Mouse (Mus musculus): ENCODE results near the gene Btg2. TPM values are rescaled to one million over a fixed set of nuclear protein-coding genes. Genes with fewer than 3 reads are reported as not detected.

Gene Btg2
- 248 TPM for total RNA-seq (2023)

DNA sequence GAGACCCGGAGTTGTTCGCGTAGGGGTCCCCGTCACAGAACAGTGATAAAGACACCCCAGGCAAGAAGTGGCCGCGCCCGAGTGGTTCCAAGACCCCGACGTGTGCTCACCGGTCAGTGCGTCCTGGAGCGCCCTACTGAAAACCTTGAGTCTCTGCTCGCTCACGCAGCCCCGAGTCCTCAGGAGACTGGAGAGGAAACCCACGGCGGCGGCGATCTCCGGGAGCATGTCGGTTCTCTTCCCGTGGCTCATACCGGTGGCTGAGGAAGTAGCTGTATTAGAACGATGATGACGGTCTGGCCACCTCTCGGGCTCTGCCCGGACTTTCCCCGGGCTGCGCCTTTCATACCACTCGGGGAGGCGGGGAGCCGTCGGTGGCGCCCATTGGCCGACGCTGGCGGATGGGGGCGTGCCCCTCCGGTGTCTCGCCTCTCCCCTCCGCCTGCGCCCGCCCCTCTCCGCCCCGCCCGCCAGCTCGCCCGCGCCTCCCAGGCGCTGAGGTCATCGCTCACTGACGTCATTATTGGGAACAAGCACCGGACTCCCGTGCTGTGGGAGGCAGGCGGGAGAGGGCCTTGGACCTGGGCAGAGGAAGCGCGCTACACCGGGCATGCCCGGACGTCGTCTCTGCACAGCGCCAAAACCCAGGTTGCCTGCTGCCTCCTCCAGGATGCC lies at the start of gene Btg2:
Btg2 (minus strand) TSS at position 319 of the 675 bp plus-strand sequence.

DNA sequence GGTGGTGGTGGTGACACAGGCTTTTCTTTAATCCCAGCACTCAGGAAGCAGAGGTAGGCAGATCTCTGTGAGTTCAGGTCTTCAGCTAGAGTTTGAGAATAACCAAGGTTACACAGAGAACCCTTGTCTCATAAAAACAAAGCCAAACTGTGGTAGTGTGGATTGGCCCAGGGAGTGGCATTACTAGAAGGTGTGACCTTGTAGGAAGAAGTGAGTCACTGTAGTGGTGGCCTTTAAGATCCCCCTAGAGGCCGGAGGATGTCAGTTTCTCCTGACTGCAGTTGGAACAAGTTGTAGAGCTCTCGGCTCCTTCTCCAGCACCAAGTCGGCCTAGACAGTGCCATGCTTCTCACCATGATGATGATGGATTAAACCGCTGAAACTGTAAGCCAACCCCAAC lies 32.1 kb upstream of the Btg2 start, which contains the start of gene Chit1:
Chit1 (plus strand) TSS at position 264 of the 400 bp plus-strand sequence.

DNA sequence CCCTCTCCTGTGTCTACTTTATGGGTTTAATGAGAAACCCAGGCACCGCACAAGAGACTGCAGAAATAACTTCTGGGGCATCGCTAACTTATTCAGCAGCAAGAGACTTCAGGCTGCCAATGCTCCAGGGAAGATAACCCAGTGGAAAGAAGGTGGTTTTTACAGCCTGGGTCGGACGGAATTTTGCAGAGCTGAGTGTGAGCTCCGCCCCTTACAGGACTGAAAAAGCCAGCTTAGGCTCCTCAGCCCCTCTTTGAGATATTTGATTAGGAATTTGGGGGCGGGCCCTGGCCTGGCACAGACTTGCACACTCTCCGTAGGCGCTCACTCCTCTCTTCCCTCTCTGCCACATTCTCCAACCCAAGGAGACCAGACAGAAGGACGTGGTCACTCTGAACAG lies 41.7 kb downstream of the Btg2 start, which contains the start of gene Fmod:
Fmod (plus strand) TSS at position 83 of the 400 bp plus-strand sequence.

Other genes with a start within 250 kb of the Btg2 start
- gene Optc, start 171.1 kb downstream of the Btg2 start, total RNA-seq (2023), result not detected
- not detected for gene Prelp, start 157.7 kb downstream of the Btg2 start, total RNA-seq (2023)
- gene Fmod, start 41.9 kb downstream of the Btg2 start, total RNA-seq (2023), result not detected
- not detected for gene Chit1, start 32.1 kb upstream of the Btg2 start, total RNA-seq (2023)
- gene Chil1, start 103.1 kb upstream of the Btg2 start, total RNA-seq (2023), result not detected
- gene Mybph, start 114.3 kb upstream of the Btg2 start, total RNA-seq (2023), result not detected
- gene Adora1, start 156.3 kb upstream of the Btg2 start, total RNA-seq (2023), result not detected
- gene Myog, start 210.9 kb upstream of the Btg2 start, total RNA-seq (2023), result not detected